Mouse (Mus musculus) MEL (cell line): ENCODE measurements around the gene D730048I06Rik. TPM values are rescaled to one million over a fixed set of nuclear protein-coding genes. Genes with fewer than 3 reads are reported as not detected.

ENCODE experiments used
- DNase-seq: peaks from one replicate; pipeline ENCODE4 v3.0.0; 2011; ENCODE audit warnings: low read depth, low spot score
- H3K27ac ChIP-seq: 2 replicates; pipeline ENCODE4 v1.5.1; 2012; ENCODE audit warnings: low read depth, mild to moderate bottlenecking, control low read depth, low read length, moderate library complexity; ENCODE audit not compliant: control insufficient read depth
- H3K27me3 ChIP-seq, 2 experiments: fragments of 150-350 bp in 1 of 2; sonication (generic) in 1 of 2; 2 replicates each; pipeline ENCODE4 v1.6.1; 2012; ENCODE audit warnings: low read length in 2 of 2, mild to moderate bottlenecking in 2 of 2, improper control_type of control experiment in 1 of 2, moderate library complexity in 1 of 2; ENCODE audit not compliant: insufficient read depth in 2 of 2, control insufficient read depth in 1 of 2
- H3K36me3 ChIP-seq, 2 experiments: 2 replicates each; pipeline ENCODE4 v1.6.1; 2012 to 2014; ENCODE audit warnings: low read length in 2 of 2, improper control_type of control experiment in 1 of 2, inconsistent platforms in 1 of 2, mild to moderate bottlenecking in 1 of 2; ENCODE audit not compliant: insufficient read depth in 2 of 2, control insufficient read depth in 1 of 2
- H3K4me1 ChIP-seq, 2 experiments: fragments of 150-350 bp in 1 of 2; sonication (generic) in 1 of 2; 2 replicates each; pipeline ENCODE4 v1.6.1; 2012; ENCODE audit warnings: low read length in 2 of 2, improper control_type of control experiment in 1 of 2, mild to moderate bottlenecking in 1 of 2; ENCODE audit not compliant: insufficient read depth in 2 of 2, control insufficient read depth in 1 of 2
- H3K4me3 ChIP-seq, 2 experiments: fragments of 150-350 bp in 1 of 2; sonication (generic) in 1 of 2; 2 replicates each; pipeline ENCODE4 v1.5.1; 2012; ENCODE audit warnings: low read depth in 2 of 2, low read length in 2 of 2, mild to moderate bottlenecking in 2 of 2, moderate library complexity in 2 of 2, control low read depth in 1 of 2, improper control_type of control experiment in 1 of 2; ENCODE audit not compliant: control insufficient read depth in 1 of 2, insufficient read depth in 1 of 2
- H3K79me2 ChIP-seq: 2 replicates; pipeline ENCODE4 v1.6.1; 2012; ENCODE audit warnings: mild to moderate bottlenecking, low read length, moderate library complexity; ENCODE audit not compliant: control insufficient read depth, poor library complexity, insufficient read depth
- H3K9ac ChIP-seq: 2 replicates; pipeline ENCODE4 v1.6.1; 2012; ENCODE audit warnings: low read depth, mild to moderate bottlenecking, control low read depth, low read length, moderate library complexity; ENCODE audit not compliant: control insufficient read depth, poor library complexity, severe bottlenecking
- H3K9me3 ChIP-seq: fragments of 150-350 bp; sonication (generic); replicated peaks from 2 replicates; pipeline ENCODE4 v1.6.1; 2012; ENCODE audit warnings: mild to moderate bottlenecking, low read length, improper control_type of control experiment, moderate library complexity; ENCODE audit not compliant: insufficient read depth
- CHD1 ChIP-seq: IDR thresholded peaks from 2 replicates; pipeline ENCODE4 v1.6.1; 2012; ENCODE audit warnings: low read depth, mild to moderate bottlenecking, inconsistent platforms, low read length, improper control_type of control experiment
- CTCF ChIP-seq, 3 experiments: IDR thresholded peaks in 2 of 3; conservative IDR thresholded peaks in 1 of 3; 2 replicates each; pipeline ENCODE4 v1.5.1; 2011 to 2012; ENCODE audit warnings: low read length in 3 of 3, low read depth in 2 of 3, mild to moderate bottlenecking in 2 of 3, improper control_type of control experiment in 1 of 3, inconsistent platforms in 1 of 3, mixed read lengths in 1 of 3, moderate library complexity in 1 of 3; ENCODE audit not compliant: control insufficient read depth in 1 of 3, insufficient read depth in 1 of 3, poor library complexity in 1 of 3, severe bottlenecking in 1 of 3
- E2F4 ChIP-seq: IDR thresholded peaks from 2 replicates; pipeline ENCODE4 v1.6.1; 2011; ENCODE audit warnings: low read depth, low read length, improper control_type of control experiment, borderline replicate concordance
- GABPA ChIP-seq: IDR thresholded peaks from 2 replicates; pipeline ENCODE4 v1.6.1; 2012; ENCODE audit warnings: low read depth, mild to moderate bottlenecking, inconsistent platforms, low read length, improper control_type of control experiment, moderate library complexity
- GATA1 ChIP-seq: IDR thresholded peaks from 2 replicates; pipeline ENCODE4 v1.6.1; 2011; ENCODE audit warnings: low read depth, low read length, improper control_type of control experiment
- HCFC1 ChIP-seq: IDR thresholded peaks from 2 replicates; pipeline ENCODE4 v1.6.1; 2012; ENCODE audit warnings: low read depth, mild to moderate bottlenecking, inconsistent platforms, low read length, improper control_type of control experiment, moderate library complexity
- KAT2A ChIP-seq: conservative IDR thresholded peaks from 2 replicates; pipeline ENCODE4 v1.6.1; 2012; ENCODE audit warnings: low read depth, low read length, improper control_type of control experiment, inconsistent platforms
- MAFK ChIP-seq: IDR thresholded peaks from 2 replicates; pipeline ENCODE4 v1.6.1; 2011; ENCODE audit warnings: low read depth, mild to moderate bottlenecking, low read length, improper control_type of control experiment, borderline replicate concordance
- MAX ChIP-seq: IDR thresholded peaks from 2 replicates; pipeline ENCODE4 v1.6.1; 2011; ENCODE audit warnings: low read length, improper control_type of control experiment
- MAZ ChIP-seq: IDR thresholded peaks from 2 replicates; pipeline ENCODE4 v1.6.1; 2012; ENCODE audit warnings: low read depth, mild to moderate bottlenecking, inconsistent platforms, low read length, improper control_type of control experiment
- MEF2A ChIP-seq: IDR thresholded peaks from 2 replicates; pipeline ENCODE4 v1.6.1; 2014; ENCODE audit warnings: low read depth, mild to moderate bottlenecking, inconsistent platforms, low read length, improper control_type of control experiment; ENCODE audit not compliant: poor library complexity, insufficient replicate concordance, severe bottlenecking; ENCODE audit errors: extremely low read depth
- MYC ChIP-seq: IDR thresholded peaks from 2 replicates; pipeline ENCODE4 v1.6.1; 2011; ENCODE audit warnings: low read depth, mild to moderate bottlenecking, low read length, improper control_type of control experiment, moderate library complexity
- NELFE ChIP-seq: IDR thresholded peaks from 2 replicates; pipeline ENCODE4 v1.6.1; 2011; ENCODE audit warnings: low read depth, low read length, improper control_type of control experiment
- POLR2A ChIP-seq, 2 experiments: IDR thresholded peaks; 2 replicates each; pipeline ENCODE4 v1.6.1; 2011 to 2012; ENCODE audit warnings: low read length in 2 of 2, mild to moderate bottlenecking in 2 of 2, control low read depth in 1 of 2, improper control_type of control experiment in 1 of 2, low read depth in 1 of 2, moderate library complexity in 1 of 2; ENCODE audit not compliant: control insufficient read depth in 1 of 2, insufficient read depth in 1 of 2, poor library complexity in 1 of 2
- RAD21 ChIP-seq: IDR thresholded peaks from 2 replicates; pipeline ENCODE4 v1.6.1; 2011; ENCODE audit warnings: mild to moderate bottlenecking, low read depth, low read length, improper control_type of control experiment
- RCOR1 ChIP-seq: IDR thresholded peaks from 2 replicates; pipeline ENCODE4 v1.6.1; 2012; ENCODE audit warnings: low read depth, mild to moderate bottlenecking, inconsistent platforms, low read length, improper control_type of control experiment
- SIN3A ChIP-seq: IDR thresholded peaks from 2 replicates; pipeline ENCODE4 v1.6.1; 2012; ENCODE audit warnings: low read length, improper control_type of control experiment, inconsistent platforms
- TAL1 ChIP-seq: IDR thresholded peaks from 2 replicates; pipeline ENCODE4 v1.6.1; 2012; ENCODE audit warnings: mild to moderate bottlenecking, inconsistent platforms, low read length, moderate library complexity, mixed read lengths
- TBP ChIP-seq: IDR thresholded peaks from 2 replicates; pipeline ENCODE4 v1.8.0; 2011; ENCODE audit warnings: low read depth, low read length, improper control_type of control experiment
- TCF12 ChIP-seq: IDR thresholded peaks from 2 replicates; pipeline ENCODE4 v1.6.1; 2014; ENCODE audit warnings: low read depth, mild to moderate bottlenecking, inconsistent platforms, low read length, improper control_type of control experiment, moderate library complexity
- UBTF ChIP-seq: IDR thresholded peaks from 2 replicates; pipeline ENCODE4 v1.6.1; 2012; ENCODE audit warnings: low read depth, mild to moderate bottlenecking, inconsistent platforms, low read length, improper control_type of control experiment, moderate library complexity, borderline replicate concordance; ENCODE audit not compliant: insufficient read depth
- USF1 ChIP-seq: IDR thresholded peaks from 2 replicates; pipeline ENCODE4 v1.6.1; 2014; ENCODE audit warnings: low read depth, mild to moderate bottlenecking, inconsistent platforms, low read length, improper control_type of control experiment, moderate library complexity
- USF2 ChIP-seq, 2 experiments: IDR thresholded peaks; 2 replicates each; pipeline ENCODE4 v1.6.1; 2011 to 2012; ENCODE audit warnings: improper control_type of control experiment in 2 of 2, low read length in 2 of 2, borderline replicate concordance in 1 of 2, inconsistent platforms in 1 of 2, low read depth in 1 of 2, mild to moderate bottlenecking in 1 of 2; ENCODE audit not compliant: insufficient read depth in 1 of 2
- ZC3H11A ChIP-seq: IDR thresholded peaks from 2 replicates; pipeline ENCODE4 v1.6.1; 2012; ENCODE audit warnings: low read depth, mild to moderate bottlenecking, inconsistent platforms, low read length, improper control_type of control experiment
- ZKSCAN1 ChIP-seq: IDR thresholded peaks from 2 replicates; pipeline ENCODE4 v1.6.1; 2012; ENCODE audit warnings: low read depth, mild to moderate bottlenecking, inconsistent platforms, low read length, improper control_type of control experiment, moderate library complexity
- ZMIZ1 ChIP-seq: IDR thresholded peaks from 2 replicates; pipeline ENCODE4 v1.6.1; 2012; ENCODE audit warnings: low read depth, mild to moderate bottlenecking, inconsistent platforms, low read length, improper control_type of control experiment, moderate library complexity
- polyA plus RNA-seq, 2 experiments: library from polyadenylated mRNA; stranded (reverse) in 1 of 2; unstranded in 1 of 2; fragments of >175 nt in 1 of 2; fragments of >200 nt in 1 of 2; gene quantifications; 2 replicates each; pipeline versions ENCODE4 v1.2.1 to v1.2.4; 2012; ENCODE audit warnings: low replicate concordance in 2 of 2, low read depth in 1 of 2; ENCODE audit not compliant: insufficient read length in 2 of 2, insufficient read depth in 1 of 2, missing spikeins in 1 of 2
- total RNA-seq: library from RNA; depleted of rRNA; stranded (reverse); fragments of 300-350 nt; gene quantifications from 2 replicates; pipeline ENCODE4 v1.2.3, GENCODE M21; 2012

The D730048I06Rik gene
- total and polyA plus RNA-seq, 3 experiments, result not detected

- Histone ChIP-seq H3K36me3 (no peaks in the 10 kb centered on the region), H3K4me1 (no peaks in the 10 kb centered on the region), H3K9me3 (no peaks in the 10 kb centered on the region), H3K4me3 (no peak within 1 kb of the TSS), H3K79me2 (no peaks in the 10 kb centered on the region), H3K27me3 (no peaks in the 10 kb centered on the region), H3K9ac (no peak within 1 kb of the TSS), H3K27ac (no peak within 1 kb of the TSS)
- TF ChIP-seq GATA1 (no peak), CHD1 (no peak), MEF2A (no peak), USF1 (no peak), NELFE (no peak), GABPA (no peak), E2F4 (no peak), ZKSCAN1 (no peak), SIN3A (no peak), ZC3H11A (no peak), KAT2A (no peak), TCF12 (no peak), MAX (no peak)
- DNase-seq, result no peak
These were observed 11.9 kb downstream of the D730048I06Rik start, which contains the start of gene Gm17727 for GRCm38 (mm10) chr9:35778009-35778408. Gm17727 (minus strand) TSS chr9:35778109.

GRCm38 (mm10) chr9:35756843-35757242 lies 33.1 kb downstream of the D730048I06Rik start:
- H3K79me2 ChIP-seq, result no peaks in the 10 kb centered on the region
- no peaks in the 10 kb centered on the region for H3K36me3 ChIP-seq
- H3K4me1 ChIP-seq, result no peaks in the 10 kb centered on the region
- TF ChIP-seq TBP (no peak), MAZ (no peak), USF2 (IDR thresholded peaks at IDR 0.05; ENCODE audit: borderline replicate concordance in 1 of 2, insufficient read depth in 1 of 2, low read depth in 1 of 2, low read length in 2 of 2) (no peak), UBTF (no peak), POLR2A (IDR thresholded peaks at IDR 0.05; ENCODE audit: control insufficient read depth in 1 of 2, insufficient read depth in 1 of 2, low read depth in 1 of 2, low read length in 2 of 2, poor library complexity in 1 of 2) (no peak), RCOR1 (no peak), CTCF (IDR thresholded peaks at IDR 0.05 in 2 of 3, conservative IDR thresholded peaks at IDR 0.05 in 1 of 3; ENCODE audit: control insufficient read depth in 1 of 3, insufficient read depth in 1 of 3, low read depth in 2 of 3, low read length in 3 of 3, poor library complexity in 1 of 3, severe bottlenecking in 1 of 3) (no peak), ZMIZ1 (no peak), MEF2A (no peak), USF1 (no peak), MAFK (no peak), SIN3A (no peak), ZC3H11A (no peak), RAD21 (no peak), TAL1 (no peak), MAX (no peak), ZKSCAN1 (no peak), KAT2A (no peak), MYC (no peak), HCFC1 (no peak)
- no peak overlapping the region for H3K4me3 ChIP-seq
- H3K27me3 ChIP-seq, result no peaks in the 10 kb centered on the region
- DNase-seq, result no peak
- H3K9me3 ChIP-seq, result no peaks in the 10 kb centered on the region
- H3K27ac ChIP-seq, result no peak overlapping the region
- no peak overlapping the region for H3K9ac ChIP-seq
